Mouse (Mus musculus) neural tube, embryonic 13.5 days (tissue): ENCODE results near the gene Prss30. TPM values are rescaled to one million over a fixed set of nuclear protein-coding genes. Genes with fewer than 3 reads are reported as not detected.
"Not testable (repeated sequence)": the region's sequence is repeated elsewhere in the genome, so short reads cannot be mapped to it uniquely, and the experiment has no call there.

Source experiments
- ATAC-seq: fragments of 200-750 bp; cut with Nextera tagmentation; 2 replicates; pipeline ENCODE4 v1.8.0; 2017; ENCODE audit warnings: low read depth, mild to moderate bottlenecking, moderate TSS enrichment, moderate library complexity
- H3K27ac ChIP-seq: fragments of 300-500 bp; sonication (generic); replicated peaks from 2 replicates; pipeline ENCODE4 v1.5.1; 2015; ENCODE audit warnings: moderate library complexity, mild to moderate bottlenecking, inconsistent platforms
- H3K27me3 ChIP-seq: fragments of 300-500 bp; sonication (generic); 2 replicates; pipeline ENCODE4 v1.6.1; 2015; ENCODE audit warnings: mild to moderate bottlenecking, inconsistent platforms
- H3K36me3 ChIP-seq: fragments of 300-500 bp; sonication (generic); 2 replicates; pipeline ENCODE4 v1.6.1; 2015; ENCODE audit warnings: mild to moderate bottlenecking, inconsistent platforms
- H3K4me1 ChIP-seq: fragments of 300-500 bp; sonication (generic); replicated peaks from 2 replicates; pipeline ENCODE4 v1.6.1; 2015; ENCODE audit warnings: inconsistent platforms
- H3K4me2 ChIP-seq: fragments of 300-500 bp; sonication (generic); 2 replicates; pipeline ENCODE4 v1.6.1; 2015; ENCODE audit warnings: inconsistent platforms, mild to moderate bottlenecking, moderate library complexity
- H3K4me3 ChIP-seq: fragments of 300-500 bp; sonication (generic); 2 replicates; pipeline ENCODE4 v1.5.1; 2015; ENCODE audit warnings: mild to moderate bottlenecking, inconsistent platforms
- H3K9ac ChIP-seq: fragments of 300-500 bp; sonication (generic); 2 replicates; pipeline ENCODE4 v1.6.1; 2015; ENCODE audit warnings: moderate library complexity, mild to moderate bottlenecking, inconsistent platforms
- H3K9me3 ChIP-seq: fragments of 300-500 bp; sonication (generic); 2 replicates; pipeline ENCODE4 v1.6.1; 2016; ENCODE audit warnings: inconsistent platforms
- WGBS: fragments of 180-500 bp; shearing (Covaris S2); methylation state at CpG from one replicate; pipeline ENCODE4 v1.1.7; 2015; 5-methylcytosine and 5-hydroxymethylcytosine counted together
- polyA plus RNA-seq: library from polyadenylated mRNA; unstranded; fragments of >200 nt; fragmentation: Nextera tagmentation; extraction: Ambion mirVana; gene quantifications from 2 replicates; pipeline ENCODE4 v1.2.1, GENCODE M21; 2015

Prss30 gene
- polyA plus RNA-seq, 1 experiment from 2014 or later, result not detected

DNA sequence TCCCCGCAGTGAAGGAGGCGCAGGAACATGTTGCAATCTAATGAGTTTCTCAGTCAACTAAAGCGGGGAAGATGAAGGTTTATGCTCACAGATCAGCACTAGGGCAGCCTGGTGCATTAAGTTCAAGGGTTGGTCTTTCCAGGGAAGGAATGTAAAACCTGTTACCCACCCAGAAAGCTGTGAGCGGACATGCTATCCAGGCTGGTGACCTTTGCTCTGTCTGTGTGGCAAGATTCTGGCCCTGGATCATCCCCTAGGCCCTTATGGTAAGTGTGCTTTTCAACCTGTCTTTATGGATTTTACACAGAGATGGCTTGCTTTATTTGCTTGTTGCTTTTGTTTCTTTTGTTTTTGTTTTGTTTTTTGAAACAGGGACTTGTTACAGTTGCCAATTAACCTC lies 3.7 kb downstream of the Prss30 start:
- no peaks in the 10 kb centered on the region for H3K4me1 ChIP-seq
- no peaks in the 10 kb centered on the region for H3K36me3 ChIP-seq
- H3K4me2 ChIP-seq, result no peak overlapping the region
- 91% methylated on average over 4 of the region's 4 CpGs for WGBS
- H3K9me3 ChIP-seq, result no peaks in the 10 kb centered on the region
- H3K4me3 ChIP-seq, result no peak overlapping the region
- H3K9ac ChIP-seq, result no peak overlapping the region
- ATAC-seq, result no peak
- no peaks in the 10 kb centered on the region for H3K27me3 ChIP-seq
- no peak overlapping the region for H3K27ac ChIP-seq

- H3K9ac ChIP-seq, result no peak overlapping the region
- H3K9me3 ChIP-seq, result no peaks in the 10 kb centered on the region
- H3K4me3 ChIP-seq, result no peak overlapping the region
- H3K36me3 ChIP-seq, result no peaks in the 10 kb centered on the region
- 91% methylated on average over 9 of the region's 9 CpGs for WGBS
- H3K4me1 ChIP-seq, result no peaks in the 10 kb centered on the region
- H3K27ac ChIP-seq, result no peak overlapping the region
- H3K4me2 ChIP-seq, result no peak overlapping the region
- no peaks in the 10 kb centered on the region for H3K27me3 ChIP-seq
- ATAC-seq, result no peak
Measured at GRCm38 (mm10) chr17:23971315-23971714, 9.1 kb downstream of the Prss30 start.

GRCm38 (mm10) chr17:23969231-23969630 lies 11.1 kb downstream of the Prss30 start:
- ATAC-seq, result no peak
- 0% methylated on average over 1 of the region's 1 CpGs for WGBS
- H3K27me3 ChIP-seq, result no peaks in the 10 kb centered on the region

DNA sequence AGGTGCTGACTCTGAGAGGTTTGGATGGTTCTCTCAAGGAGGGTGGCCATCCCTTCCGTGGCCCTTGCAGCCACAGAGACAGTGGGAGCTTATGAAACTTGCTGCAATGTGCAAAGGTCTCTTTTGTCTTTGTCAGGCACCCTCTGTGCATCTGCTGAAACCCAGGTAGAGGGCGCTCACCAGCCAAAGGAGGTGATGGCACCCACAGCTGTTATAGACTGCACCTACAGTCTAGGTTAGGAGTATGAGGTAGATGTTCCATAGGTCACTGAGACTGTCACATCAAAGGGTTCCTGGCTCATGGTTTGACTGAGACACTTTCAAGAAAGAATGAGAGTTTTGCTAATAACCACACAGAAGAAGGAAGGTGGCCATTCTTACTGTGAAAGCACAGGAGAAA lies 11.6 kb downstream of the Prss30 start:
- no peaks in the 10 kb centered on the region for H3K36me3 ChIP-seq
- H3K4me3 ChIP-seq, result no peak overlapping the region
- no peaks in the 10 kb centered on the region for H3K9me3 ChIP-seq
- H3K27me3 ChIP-seq, result no peaks in the 10 kb centered on the region
- H3K4me2 ChIP-seq, result no peak overlapping the region
- no peak for ATAC-seq
- H3K27ac ChIP-seq, result no peak overlapping the region
- H3K4me1 ChIP-seq, result no peaks in the 10 kb centered on the region
- 54% methylated on average over 2 of the region's 2 CpGs for WGBS
- no peak overlapping the region for H3K9ac ChIP-seq

More at GRCm38 (mm10) chr17:23969231-23969630, 11.1 kb downstream of the Prss30 start:
- Histone ChIP-seq H3K4me2 (no peak overlapping the region), H3K36me3 (no peaks in the 10 kb centered on the region), H3K9me3 (no peaks in the 10 kb centered on the region), H3K27ac (no peak overlapping the region), H3K4me3 (no peak overlapping the region), H3K9ac (no peak overlapping the region), H3K4me1 (no peaks in the 10 kb centered on the region)

DNA sequence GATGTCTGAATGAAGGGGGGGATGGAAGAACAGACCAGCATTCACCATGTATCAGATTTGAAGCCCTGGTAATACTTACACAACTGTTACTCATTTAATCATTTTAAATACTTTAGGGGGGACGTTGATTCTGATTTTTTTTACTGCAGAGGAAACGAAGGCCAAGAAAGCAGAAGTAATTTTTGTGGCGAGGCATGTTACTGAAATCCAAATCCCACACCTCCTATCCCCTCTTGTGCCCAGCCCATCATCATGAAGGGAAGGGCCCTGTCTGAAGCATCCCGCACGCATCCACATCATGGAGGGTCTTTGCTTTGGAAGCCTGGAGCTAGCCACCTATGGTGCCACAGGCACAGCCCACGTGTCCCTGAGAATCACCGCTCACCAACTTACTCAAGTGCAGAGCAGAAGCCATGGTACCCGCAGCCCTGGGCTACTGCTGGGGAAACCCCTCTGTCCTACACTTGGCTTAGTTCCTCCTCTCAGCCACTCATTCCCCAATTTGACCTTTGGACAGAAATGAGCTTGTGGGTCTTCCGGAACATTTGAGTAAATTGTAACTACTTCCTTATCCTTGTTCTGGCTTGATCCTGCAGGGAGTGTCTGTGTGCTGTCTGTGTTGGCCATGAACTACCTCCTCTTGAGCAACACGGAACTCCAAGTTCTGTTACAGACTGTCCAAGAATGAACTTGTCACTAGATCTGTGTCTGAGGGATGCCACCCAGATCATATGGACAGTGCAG lies 13.5 kb downstream of the Prss30 start:
- 86% methylated on average over 10 of the region's 10 CpGs for WGBS
- ATAC-seq, result no peak
- Histone ChIP-seq H3K36me3 (no peaks in the 10 kb centered on the region), H3K4me1 (no peaks in the 10 kb centered on the region), H3K9me3 (no peaks in the 10 kb centered on the region), H3K4me2 (no peak overlapping the region), H3K9ac (no peak overlapping the region), H3K4me3 (no peak overlapping the region), H3K27ac (no peak overlapping the region), H3K27me3 (no peaks in the 10 kb centered on the region)

- Histone ChIP-seq H3K9me3 (no peaks in the 10 kb centered on the region), H3K4me3 (no peak overlapping the region), H3K27ac (no peak overlapping the region), H3K4me1 (no peaks in the 10 kb centered on the region), H3K36me3 (no peaks in the 10 kb centered on the region), H3K4me2 (no peak overlapping the region), H3K27me3 (no peaks in the 10 kb centered on the region), H3K9ac (no peak overlapping the region)
- WGBS, result 28% methylated on average over 6 of the region's 6 CpGs
- no peak for ATAC-seq
Measured at GRCm38 (mm10) chr17:23965805-23966425, 14.5 kb downstream of the Prss30 start.

- WGBS, result 31% methylated on average over 4 of the region's 4 CpGs
- Histone ChIP-seq H3K9ac (no peak overlapping the region), H3K4me1 (peaks cover 5% of the 10 kb centered on the region), H3K27me3 (no peaks in the 10 kb centered on the region), H3K36me3 (no peaks in the 10 kb centered on the region), H3K4me2 (no peak overlapping the region), H3K9me3 (no peaks in the 10 kb centered on the region), H3K27ac (no peak overlapping the region), H3K4me3 (no peak overlapping the region)
- ATAC-seq, result no peak
Measured at GRCm38 (mm10) chr17:23961573-23962122, 18.7 kb downstream of the Prss30 start.

- H3K27ac ChIP-seq, result no peak overlapping the region
- H3K4me1 ChIP-seq, result peaks cover 5% of the 10 kb centered on the region
- H3K4me2 ChIP-seq, result no peak overlapping the region
- H3K27me3 ChIP-seq, result no peaks in the 10 kb centered on the region
- no peak overlapping the region for H3K9ac ChIP-seq
- no peaks in the 10 kb centered on the region for H3K36me3 ChIP-seq
- 41% methylated on average over 3 of the region's 3 CpGs for WGBS
- H3K9me3 ChIP-seq, result no peaks in the 10 kb centered on the region
- H3K4me3 ChIP-seq, result no peak overlapping the region
- peak; percentile 94 for ATAC-seq
Measured at GRCm38 (mm10) chr17:23960084-23960738, 20.2 kb downstream of the Prss30 start.

- Histone ChIP-seq H3K9me3 (no peaks in the 10 kb centered on the region), H3K27me3 (no peaks in the 10 kb centered on the region), H3K4me3 (no peak within 1 kb of the TSS), H3K36me3 (no peaks in the 10 kb centered on the region), H3K9ac (no peak within 1 kb of the TSS), H3K4me1 (peaks cover 5% of the 10 kb centered on the region), H3K4me2 (no peak within 1 kb of the TSS), H3K27ac (no peak within 1 kb of the TSS)
- ATAC-seq, result no peak
- 75% methylated on average over 5 of the region's 5 CpGs for WGBS
Measured at GRCm38 (mm10) chr17:23955174-23955573, 25.2 kb downstream of the Prss30 start, which contains the start of gene Sbpl. Sbpl (minus strand) TSS chr17:23955274.

DNA sequence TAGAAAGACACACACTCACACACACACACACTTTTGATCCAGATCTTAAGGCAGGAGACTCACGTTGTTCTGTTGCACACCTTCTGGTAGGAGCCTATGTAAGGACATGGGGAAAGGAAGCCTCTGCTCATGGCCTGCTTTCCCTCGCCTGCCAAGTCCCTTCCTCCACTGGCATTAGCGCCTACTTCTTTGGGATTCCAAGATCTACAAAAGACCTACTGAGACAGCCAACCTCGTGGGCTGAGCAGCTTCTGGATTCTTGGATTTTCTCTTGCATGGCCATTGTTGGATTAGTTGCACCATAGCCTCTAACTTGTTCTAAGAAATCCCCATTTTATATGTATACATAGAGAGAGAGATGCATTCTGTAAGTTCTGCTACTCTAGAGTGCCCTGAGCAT lies 29.5 kb downstream of the Prss30 start:
- H3K4me1 ChIP-seq, H3K27me3 ChIP-seq, H3K4me2 ChIP-seq, H3K9me3 ChIP-seq, ATAC-seq, H3K27ac ChIP-seq, H3K9ac ChIP-seq, H3K36me3 ChIP-seq, H3K4me3 ChIP-seq: not testable (repeated sequence)
- 79% methylated on average over 4 of the region's 4 CpGs for WGBS

GRCm38 (mm10) chr17:23949068-23949467 lies 31.3 kb downstream of the Prss30 start:
- ATAC-seq, result no peak
- no peaks in the 10 kb centered on the region for H3K9me3 ChIP-seq
- WGBS, result 80% methylated on average over 2 of the region's 2 CpGs

DNA sequence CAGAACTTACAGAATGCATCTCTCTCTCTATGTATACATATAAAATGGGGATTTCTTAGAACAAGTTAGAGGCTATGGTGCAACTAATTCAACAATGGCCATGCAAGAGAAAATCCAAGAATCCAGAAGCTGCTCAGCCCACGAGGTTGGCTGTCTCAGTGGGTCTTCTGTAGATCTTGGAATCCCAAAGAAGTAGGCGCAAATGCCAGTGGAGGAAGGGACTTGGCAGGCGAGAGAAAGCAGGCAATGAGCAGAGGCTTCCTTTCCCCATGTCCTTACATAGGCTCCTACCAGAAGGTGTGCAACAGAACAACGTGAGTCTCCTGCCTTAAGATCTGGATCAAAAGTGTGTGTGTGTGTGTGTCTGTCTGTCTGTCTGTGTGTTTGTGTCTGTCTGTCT lies 32.9 kb downstream of the Prss30 start:
- WGBS, result 85% methylated on average over 4 of the region's 4 CpGs
- not testable (repeated sequence) for ATAC-seq, H3K4me3 ChIP-seq, H3K27me3 ChIP-seq, H3K36me3 ChIP-seq, H3K4me1 ChIP-seq, H3K9me3 ChIP-seq, H3K4me2 ChIP-seq, H3K9ac ChIP-seq, H3K27ac ChIP-seq

More at GRCm38 (mm10) chr17:23949068-23949467, 31.3 kb downstream of the Prss30 start:
- no peak overlapping the region for H3K9ac ChIP-seq
- H3K4me1 ChIP-seq, result no peaks in the 10 kb centered on the region
- no peaks in the 10 kb centered on the region for H3K27me3 ChIP-seq
- H3K4me3 ChIP-seq, result no peak overlapping the region
- no peak overlapping the region for H3K4me2 ChIP-seq
- H3K36me3 ChIP-seq, result no peaks in the 10 kb centered on the region
- H3K27ac ChIP-seq, result no peak overlapping the region
